Mouse (Mus musculus) lung, postnatal 14 days (tissue): ENCODE measurements around the gene Gdf3.
"Not testable (repeated sequence)": the region's sequence is repeated elsewhere in the genome, so short reads cannot be mapped to it uniquely, and the experiment has no call there.

Experiments
- DNase-seq: peaks from one replicate; pipeline ENCODE4 v3.0.0; 2021

The Gdf3 gene

DNA sequence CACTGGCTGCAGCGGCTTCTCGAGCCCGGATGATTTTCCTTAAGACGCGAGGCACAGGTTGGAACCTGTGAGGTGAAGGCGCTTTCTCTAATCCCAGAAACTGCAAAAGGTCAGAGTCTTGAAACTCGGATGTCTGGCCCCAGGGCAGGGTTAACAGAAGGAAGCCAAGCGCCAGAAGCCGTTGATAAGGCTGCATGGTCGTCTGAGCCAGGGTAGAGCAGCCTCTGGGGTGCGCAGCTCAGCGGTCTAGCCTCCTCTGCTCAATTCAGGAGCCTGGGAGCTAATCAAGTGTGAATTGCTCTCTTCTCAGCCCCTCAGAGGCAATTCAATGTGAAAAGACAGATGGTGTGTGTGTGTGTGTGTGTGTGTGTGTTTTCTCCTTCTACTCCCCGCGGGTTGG lies at the start of gene Gdf3:
Gene Gdf3 (minus strand): TSS at position 317 of the 400 bp plus-strand sequence.
- DNase-seq: no peak

- peak; percentile 18 for DNase-seq
Measured at GRCm38 (mm10) chr6:122659567-122659966, 49.7 kb upstream of the Gdf3 start.

GRCm38 (mm10) chr6:122657630-122658029 lies 47.7 kb upstream of the Gdf3 start:
- no peak for DNase-seq

GRCm38 (mm10) chr6:122654301-122654700 lies 44.4 kb upstream of the Gdf3 start:
- peak; percentile 3 for DNase-seq

GRCm38 (mm10) chr6:122650398-122650980 lies 40.6 kb upstream of the Gdf3 start:
- DNase-seq: peak; percentile 12

DNA sequence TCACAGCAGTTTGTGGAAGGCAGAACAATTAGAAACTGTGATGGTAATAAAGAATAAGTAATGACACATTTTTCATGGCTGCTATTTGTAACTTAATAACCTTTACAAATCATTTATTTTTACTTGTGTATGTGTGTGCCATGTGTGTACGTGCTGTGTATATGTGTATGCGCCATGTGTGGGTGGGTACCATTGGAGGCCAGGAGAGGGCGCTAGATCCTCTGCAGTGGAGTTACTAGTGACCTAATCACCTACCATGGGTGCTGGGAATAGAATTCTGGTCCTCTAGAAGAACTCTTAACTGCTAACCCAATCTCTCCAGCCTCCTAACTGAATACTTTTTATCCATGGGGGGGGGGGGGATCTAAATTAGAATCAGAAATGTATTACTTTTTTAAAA lies 40.0 kb upstream of the Gdf3 start:
- no peak for DNase-seq

DNA sequence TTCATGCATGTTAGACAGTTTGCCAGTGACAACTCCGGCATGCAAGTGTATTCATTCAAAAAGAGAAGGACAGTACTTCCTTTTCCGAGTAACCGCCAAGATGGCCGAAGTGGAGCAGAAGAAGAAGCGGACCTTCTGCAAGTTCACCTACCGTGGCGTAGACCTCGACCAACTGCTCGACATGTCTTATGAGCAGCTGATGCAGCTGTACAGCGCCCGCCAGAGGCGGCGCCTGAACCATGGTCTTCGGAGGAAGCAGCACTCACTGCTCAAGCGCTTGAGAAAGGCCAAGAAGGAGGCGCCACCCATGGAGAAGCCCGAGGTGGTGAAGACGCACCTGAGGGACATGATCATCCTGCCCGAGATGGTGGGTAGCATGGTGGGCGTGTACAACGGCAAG lies 34.3 kb upstream of the Gdf3 start:
- DNase-seq: not testable (repeated sequence)

- DNase-seq: not testable (repeated sequence)
Measured at GRCm38 (mm10) chr6:122637566-122637965, 27.7 kb upstream of the Gdf3 start.

- no peak for DNase-seq
Measured at GRCm38 (mm10) chr6:122636666-122637065, 26.8 kb upstream of the Gdf3 start.

GRCm38 (mm10) chr6:122635315-122635714 lies 25.4 kb upstream of the Gdf3 start:
- peak; percentile 26 for DNase-seq

- DNase-seq: peak; percentile 39
Measured at GRCm38 (mm10) chr6:122633411-122633810, 23.5 kb upstream of the Gdf3 start.

DNA sequence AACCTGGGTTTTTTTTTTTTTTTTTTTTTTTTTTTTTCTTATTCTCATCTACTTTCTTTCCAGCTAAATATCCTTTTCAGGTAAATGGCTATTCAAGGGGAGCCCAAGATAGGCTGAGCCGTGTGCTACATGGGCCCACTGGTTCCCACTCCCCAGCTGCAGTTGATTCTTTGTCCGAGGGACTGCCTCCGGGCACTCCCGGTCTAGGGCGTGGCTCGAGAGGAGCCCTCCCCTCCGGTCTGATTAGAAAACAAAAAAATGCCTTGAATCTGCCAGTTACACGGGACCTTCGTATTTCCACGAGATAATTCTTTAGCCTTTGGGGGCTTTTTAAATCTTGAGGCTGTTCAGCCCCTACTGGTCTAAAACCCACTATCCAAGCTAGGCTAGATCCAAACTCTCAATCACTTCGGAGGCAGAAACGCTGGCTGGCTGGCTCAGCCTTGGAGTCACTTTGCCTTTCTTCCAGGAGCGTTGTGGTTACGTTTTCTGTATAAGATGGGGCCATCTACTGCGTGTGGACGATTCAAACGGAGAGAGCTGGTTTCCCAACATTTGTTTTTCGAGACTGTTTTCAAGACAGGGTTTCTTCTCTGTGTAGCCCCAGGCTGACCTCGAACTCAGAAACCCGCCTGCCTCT lies 17.7 kb upstream of the Gdf3 start:
- no peak for DNase-seq

- DNase-seq: no peak
Measured at GRCm38 (mm10) chr6:122626110-122626509, 16.2 kb upstream of the Gdf3 start, which contains the start of gene Dppa3. Gene Dppa3 (plus strand): TSS chr6:122626410.

DNA sequence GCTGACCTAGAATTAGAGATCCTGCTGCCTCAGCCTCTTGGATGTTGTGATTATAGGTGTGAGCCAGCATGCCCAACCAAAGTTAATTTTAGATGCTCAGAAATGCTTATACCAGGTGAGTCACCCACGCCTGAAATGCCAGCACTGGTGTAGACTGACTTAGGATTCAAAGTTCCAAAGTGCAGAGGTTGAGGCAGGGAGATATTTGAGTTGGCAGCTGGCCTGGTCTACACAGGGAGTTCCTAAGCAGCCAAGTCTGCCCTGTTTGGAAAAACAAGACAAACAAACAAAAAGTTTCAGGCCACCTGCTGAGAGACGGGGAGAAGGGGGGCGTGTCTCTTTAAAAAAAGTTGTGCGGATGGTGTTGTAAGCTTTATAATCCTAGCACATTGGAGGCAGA lies 15.3 kb upstream of the Gdf3 start:
- no peak for DNase-seq

DNA sequence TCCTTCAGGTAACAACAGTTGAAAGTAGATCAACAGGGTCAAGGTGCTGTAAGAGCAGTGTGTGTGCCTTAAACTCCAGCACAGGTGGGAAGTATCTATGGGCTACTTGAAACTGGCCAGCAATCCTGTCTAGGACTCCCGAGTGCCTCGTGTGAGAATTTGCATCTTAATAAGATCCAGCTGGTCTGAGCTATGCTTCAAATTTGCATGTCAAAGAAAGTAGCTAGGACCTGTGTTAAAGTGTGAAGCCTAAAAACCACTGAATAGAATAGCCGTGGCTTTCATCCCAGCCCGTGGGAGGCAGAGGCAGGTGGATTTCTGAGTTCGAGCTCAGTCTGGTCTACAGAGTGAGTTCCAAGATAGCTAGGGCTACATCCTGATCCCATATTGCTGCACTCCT lies 14.6 kb upstream of the Gdf3 start:
- no peak for DNase-seq

DNA sequence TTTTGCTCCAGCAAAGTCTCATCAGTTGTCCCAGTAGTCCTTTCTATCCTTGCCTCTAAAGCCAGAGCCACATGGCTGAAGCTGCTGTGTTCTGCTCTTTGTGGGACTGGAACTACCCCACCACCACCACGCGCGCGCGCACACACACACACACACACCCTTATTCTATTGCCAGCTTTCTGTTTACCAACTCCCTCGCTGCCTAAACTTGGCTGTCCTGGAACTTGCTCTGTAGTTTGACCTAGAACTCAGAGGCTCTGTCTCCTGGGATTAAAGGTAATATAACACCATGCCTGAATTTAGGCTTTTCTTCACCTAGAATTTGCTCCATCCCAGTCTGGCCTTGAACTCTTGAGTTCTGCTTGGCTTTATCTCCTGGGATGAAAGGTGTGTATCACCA lies 11.2 kb upstream of the Gdf3 start:
- DNase-seq: no peak

DNA sequence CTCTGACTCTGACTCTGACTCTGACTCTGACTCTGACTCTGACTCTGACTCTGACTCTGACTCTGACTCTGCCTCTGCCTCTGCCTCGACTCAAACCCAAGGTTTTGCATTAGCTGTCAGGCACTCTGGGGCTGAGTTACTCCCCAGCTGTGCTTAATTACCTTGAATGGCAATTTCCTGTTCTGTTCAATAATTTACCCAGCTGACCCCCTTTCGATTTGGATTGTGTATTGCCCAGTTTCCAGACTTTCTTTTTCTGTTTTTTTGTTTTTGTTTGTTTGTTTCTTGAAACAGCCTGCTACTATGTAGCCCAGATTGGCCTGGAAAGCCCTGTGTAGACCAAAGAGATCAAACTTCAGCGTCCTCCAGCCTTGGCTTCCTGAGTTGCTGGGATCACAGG lies 6.1 kb upstream of the Gdf3 start:
- no peak for DNase-seq

DNA sequence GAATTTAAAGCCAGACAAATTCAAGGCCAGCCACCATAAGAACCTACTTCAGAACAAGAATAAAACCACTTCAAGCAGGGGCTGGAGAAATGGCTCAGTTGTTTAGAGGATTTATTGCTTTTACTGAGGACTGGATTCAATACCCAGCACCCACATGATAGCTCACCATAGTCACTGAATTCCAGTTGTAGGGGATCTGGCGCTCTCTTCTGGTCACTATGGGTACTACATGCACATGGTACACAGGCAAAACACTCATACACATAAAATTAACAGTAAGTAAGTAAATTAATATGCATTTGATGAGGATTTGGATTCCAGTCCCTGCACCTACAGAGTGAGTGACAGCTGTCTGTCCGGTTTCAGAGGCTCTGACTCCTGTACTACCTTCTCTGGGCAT lies 4.2 kb upstream of the Gdf3 start:
- peak; percentile 28 for DNase-seq

GRCm38 (mm10) chr6:122612426-122612825 lies 2.5 kb upstream of the Gdf3 start:
- no peak for DNase-seq

GRCm38 (mm10) chr6:122609377-122609728 lies 534 bp downstream of the Gdf3 start:
- DNase-seq: no peak

DNA sequence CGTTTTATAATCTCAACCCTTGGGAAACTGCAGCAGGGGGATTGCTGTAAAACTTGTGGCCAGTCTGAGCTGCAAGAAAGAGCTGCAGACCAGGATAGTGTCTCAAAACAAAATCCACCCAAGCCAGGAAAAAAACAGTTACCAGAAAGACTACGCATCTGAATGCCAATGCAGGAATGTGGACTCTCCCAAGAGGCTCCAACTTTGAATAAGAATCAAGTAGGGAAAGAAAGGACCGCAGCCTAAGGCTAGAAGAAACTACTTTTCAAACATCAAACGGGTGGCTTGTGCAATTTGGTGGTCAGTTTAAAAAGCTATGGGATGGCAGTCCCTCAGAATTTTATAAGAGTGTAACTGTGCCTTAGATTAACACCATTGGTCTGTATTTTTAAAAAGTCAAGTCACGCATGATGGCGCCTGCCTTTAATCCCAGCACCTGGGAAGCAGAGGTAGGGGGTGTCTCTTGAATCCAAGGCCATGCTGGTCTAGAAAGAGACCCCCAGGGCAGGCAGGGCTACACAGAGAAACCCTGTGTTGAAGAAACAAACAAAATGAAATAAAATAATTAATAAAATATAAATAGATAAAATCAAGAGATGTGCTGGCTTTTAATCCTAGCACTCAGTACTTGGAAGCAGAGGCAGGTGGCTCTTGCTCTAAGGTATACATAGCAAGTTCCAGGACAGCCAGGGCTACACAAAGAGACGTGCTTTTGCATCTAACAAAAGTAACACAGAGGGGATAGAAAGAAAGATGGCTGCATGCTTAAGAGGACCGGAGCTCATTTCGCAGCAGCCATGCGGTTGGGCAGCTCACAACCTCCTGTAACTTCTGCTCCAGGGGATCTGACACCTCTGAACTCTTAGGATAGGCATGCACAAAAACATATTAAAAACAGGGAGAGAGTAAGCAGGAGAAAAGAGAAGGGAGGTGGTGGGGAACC lies 1.2 kb downstream of the Gdf3 start:
- DNase-seq: no peak

DNA sequence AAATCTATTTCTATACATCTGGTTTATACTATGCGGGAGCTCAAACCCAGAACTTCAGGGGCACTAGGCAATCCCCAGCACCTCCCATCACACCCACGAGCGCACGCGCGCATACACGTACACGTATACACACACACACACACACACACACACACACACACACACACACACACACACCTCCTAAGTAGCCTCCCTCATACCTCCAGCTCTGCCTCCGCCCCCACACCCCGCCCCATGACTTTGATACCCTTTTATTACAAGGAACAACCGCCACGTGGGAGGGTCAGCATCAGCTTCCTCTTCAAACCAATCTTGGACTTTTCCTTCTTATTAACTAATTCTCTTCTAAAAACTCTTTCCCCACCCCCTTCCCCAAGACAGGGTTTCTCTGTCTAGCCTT lies 2.2 kb downstream of the Gdf3 start:
- no peak for DNase-seq

DNA sequence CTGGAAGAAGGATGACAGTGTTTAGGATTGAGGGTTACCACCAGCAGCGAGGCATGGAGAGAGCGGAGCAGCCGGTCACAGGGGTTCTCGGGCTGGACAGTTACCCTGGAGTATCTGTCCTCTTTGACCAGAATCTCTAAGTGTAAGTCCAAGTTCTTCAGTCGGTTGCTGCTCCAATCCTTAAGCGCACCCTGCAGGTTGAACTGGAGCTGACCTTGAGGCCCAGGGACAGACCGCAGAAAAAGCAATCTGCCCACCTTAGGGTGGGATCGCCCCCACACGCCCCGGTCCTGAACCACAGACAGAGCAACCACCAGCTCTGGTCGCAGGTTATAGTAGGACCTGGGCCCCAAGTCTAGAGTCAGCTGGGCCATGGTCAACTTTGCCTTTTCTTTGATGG lies 3.2 kb downstream of the Gdf3 start:
- DNase-seq: no peak

DNA sequence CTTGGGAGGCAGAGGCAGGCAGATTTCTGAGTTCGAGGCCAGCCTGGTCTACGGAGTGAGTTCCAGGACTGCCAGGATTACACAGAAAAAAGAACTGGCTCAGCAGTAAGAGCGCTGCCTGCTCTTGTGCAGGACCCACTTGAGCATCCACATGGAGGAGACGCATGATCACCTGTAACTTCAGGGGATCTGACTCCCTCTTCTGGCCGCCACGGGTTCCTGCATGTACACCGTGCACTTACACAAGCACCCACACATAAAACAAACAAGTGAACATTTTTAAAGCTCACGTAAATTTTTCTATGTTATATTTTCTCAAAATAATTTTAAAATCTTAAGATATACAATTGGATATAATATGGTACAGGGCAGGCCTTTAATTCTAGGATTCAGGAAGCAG lies 4.4 kb downstream of the Gdf3 start:
- no peak for DNase-seq
